Mouse (Mus musculus) MEL (cell line): ENCODE results near the gene Gpc3.

Experiments
- BHLHE40 ChIP-seq: IDR thresholded peaks from 2 replicates; pipeline ENCODE4 v1.6.1; 2012; ENCODE audit warnings: low read depth, mild to moderate bottlenecking, inconsistent platforms, low read length, improper control_type of control experiment, borderline replicate concordance
- CTCF ChIP-seq, 3 experiments: IDR thresholded peaks in 2 of 3; conservative IDR thresholded peaks in 1 of 3; 2 replicates each; pipeline ENCODE4 v1.5.1; 2011 to 2012; ENCODE audit warnings: low read length in 3 of 3, low read depth in 2 of 3, mild to moderate bottlenecking in 2 of 3, improper control_type of control experiment in 1 of 3, inconsistent platforms in 1 of 3, mixed read lengths in 1 of 3, moderate library complexity in 1 of 3; ENCODE audit not compliant: control insufficient read depth in 1 of 3, insufficient read depth in 1 of 3, poor library complexity in 1 of 3, severe bottlenecking in 1 of 3
- EP300 ChIP-seq, 2 experiments: IDR thresholded peaks; 2 replicates each; pipeline ENCODE4 v1.6.1; 2011; ENCODE audit warnings: improper control_type of control experiment in 2 of 2, low read length in 2 of 2, low read depth in 1 of 2, mild to moderate bottlenecking in 1 of 2
- GATA1 ChIP-seq: IDR thresholded peaks from 2 replicates; pipeline ENCODE4 v1.6.1; 2011; ENCODE audit warnings: low read depth, low read length, improper control_type of control experiment
- MAX ChIP-seq: IDR thresholded peaks from 2 replicates; pipeline ENCODE4 v1.6.1; 2011; ENCODE audit warnings: low read length, improper control_type of control experiment
- MEF2A ChIP-seq: IDR thresholded peaks from 2 replicates; pipeline ENCODE4 v1.6.1; 2014; ENCODE audit warnings: low read depth, mild to moderate bottlenecking, inconsistent platforms, low read length, improper control_type of control experiment; ENCODE audit not compliant: poor library complexity, insufficient replicate concordance, severe bottlenecking; ENCODE audit errors: extremely low read depth
- MXI1 ChIP-seq: IDR thresholded peaks from 2 replicates; pipeline ENCODE4 v1.6.1; 2011; ENCODE audit warnings: mild to moderate bottlenecking, low read depth, low read length, improper control_type of control experiment
- POLR2A ChIP-seq, 2 experiments: IDR thresholded peaks; 2 replicates each; pipeline ENCODE4 v1.6.1; 2011 to 2012; ENCODE audit warnings: low read length in 2 of 2, mild to moderate bottlenecking in 2 of 2, control low read depth in 1 of 2, improper control_type of control experiment in 1 of 2, low read depth in 1 of 2, moderate library complexity in 1 of 2; ENCODE audit not compliant: control insufficient read depth in 1 of 2, insufficient read depth in 1 of 2, poor library complexity in 1 of 2
- RCOR1 ChIP-seq: IDR thresholded peaks from 2 replicates; pipeline ENCODE4 v1.6.1; 2012; ENCODE audit warnings: low read depth, mild to moderate bottlenecking, inconsistent platforms, low read length, improper control_type of control experiment
- USF1 ChIP-seq: IDR thresholded peaks from 2 replicates; pipeline ENCODE4 v1.6.1; 2014; ENCODE audit warnings: low read depth, mild to moderate bottlenecking, inconsistent platforms, low read length, improper control_type of control experiment, moderate library complexity
- USF2 ChIP-seq, 2 experiments: IDR thresholded peaks; 2 replicates each; pipeline ENCODE4 v1.6.1; 2011 to 2012; ENCODE audit warnings: improper control_type of control experiment in 2 of 2, low read length in 2 of 2, borderline replicate concordance in 1 of 2, inconsistent platforms in 1 of 2, low read depth in 1 of 2, mild to moderate bottlenecking in 1 of 2; ENCODE audit not compliant: insufficient read depth in 1 of 2
- ZC3H11A ChIP-seq: IDR thresholded peaks from 2 replicates; pipeline ENCODE4 v1.6.1; 2012; ENCODE audit warnings: low read depth, mild to moderate bottlenecking, inconsistent platforms, low read length, improper control_type of control experiment

DNA sequence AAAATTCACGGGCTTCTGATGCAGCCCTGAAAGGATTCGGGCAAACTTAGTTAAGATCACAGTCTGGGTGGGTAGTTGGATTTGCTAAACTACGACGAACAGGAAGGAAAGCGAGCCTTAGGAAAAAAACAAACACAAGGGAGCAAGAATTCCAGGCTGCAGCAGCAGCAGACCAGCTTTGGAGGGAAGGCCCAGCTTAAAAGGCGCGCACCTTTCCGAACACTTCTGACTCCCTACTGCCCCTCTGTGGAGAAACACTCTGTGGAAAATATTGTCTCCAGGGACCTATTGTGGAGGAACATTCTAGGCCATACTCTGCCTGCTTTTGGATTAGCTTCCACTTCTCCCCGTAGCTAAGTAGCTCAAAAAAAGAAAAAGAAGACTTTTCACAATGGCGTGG, 38.2 kb upstream of the Gpc3 start:
- TF ChIP-seq BHLHE40, result no peak
- TF ChIP-seq CTCF (IDR thresholded peaks at IDR 0.05 in 2 of 3, conservative IDR thresholded peaks at IDR 0.05 in 1 of 3; ENCODE audit: control insufficient read depth in 1 of 3, insufficient read depth in 1 of 3, low read depth in 2 of 3, low read length in 3 of 3, poor library complexity in 1 of 3, severe bottlenecking in 1 of 3), result no peak
- TF ChIP-seq GATA1, result no peak
- no peak for TF ChIP-seq POLR2A (IDR thresholded peaks at IDR 0.05; ENCODE audit: control insufficient read depth in 1 of 2, insufficient read depth in 1 of 2, low read depth in 1 of 2, low read length in 2 of 2, poor library complexity in 1 of 2)
- no peak for TF ChIP-seq EP300 (IDR thresholded peaks at IDR 0.05; ENCODE audit: low read depth in 1 of 2, low read length in 2 of 2)
- TF ChIP-seq MXI1, result no peak
- TF ChIP-seq MEF2A, result no peak
- no peak for TF ChIP-seq ZC3H11A
- TF ChIP-seq USF1, result no peak
- TF ChIP-seq RCOR1, result no peak
- no peak for TF ChIP-seq MAX
- TF ChIP-seq USF2 (IDR thresholded peaks at IDR 0.05; ENCODE audit: borderline replicate concordance in 1 of 2, insufficient read depth in 1 of 2, low read depth in 1 of 2, low read length in 2 of 2), result no peak
